Mouse (Mus musculus) c-Kit-positive CD71-positive TER-119-negative erythroid progenitor cells, embryonic 14.5 days (primary cell): ENCODE measurements around the gene Trip10.
A peak's percentile ranks its signal among the peaks of the same experiment; 100 is the strongest.

Experiments
- DNase-seq: peaks from one replicate; pipeline ENCODE4 v3.0.0-alpha.2; 2013; ENCODE audit warnings: low read depth

The Trip10 gene

GRCm38 (mm10) chr17:57234254-57234928 is 14.9 kb upstream of the Trip10 start:
- DNase-seq = no peak

DNA sequence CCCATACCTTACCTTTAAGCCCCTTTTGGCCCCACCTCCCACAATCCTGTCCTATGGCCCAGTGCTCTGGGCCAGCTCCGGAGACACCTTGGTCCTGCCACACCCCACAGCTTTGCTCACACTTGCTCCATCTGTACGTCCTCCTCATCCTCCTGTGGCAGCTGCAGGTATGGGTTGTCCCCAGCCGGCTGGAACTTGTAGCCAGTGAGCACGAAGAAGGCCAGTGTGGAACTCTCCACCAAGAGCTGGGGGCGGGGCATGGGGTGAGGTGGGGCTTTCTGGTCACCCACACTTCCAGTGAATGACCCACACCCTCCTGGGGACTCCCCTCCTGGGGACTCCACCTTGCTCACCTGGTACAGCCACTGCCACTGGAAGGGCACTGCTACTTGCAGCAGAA is 13.5 kb upstream of the Trip10 start:
- DNase-seq = no peak

- DNase-seq = no peak
These were observed 12.1 kb upstream of the Trip10 start for GRCm38 (mm10) chr17:57237181-57237580.

- DNase-seq = no peak
These were observed 5.4 kb upstream of the Trip10 start for GRCm38 (mm10) chr17:57243650-57244370.

- no peak for DNase-seq
These were observed 3.8 kb upstream of the Trip10 start for GRCm38 (mm10) chr17:57245311-57245929.

DNA sequence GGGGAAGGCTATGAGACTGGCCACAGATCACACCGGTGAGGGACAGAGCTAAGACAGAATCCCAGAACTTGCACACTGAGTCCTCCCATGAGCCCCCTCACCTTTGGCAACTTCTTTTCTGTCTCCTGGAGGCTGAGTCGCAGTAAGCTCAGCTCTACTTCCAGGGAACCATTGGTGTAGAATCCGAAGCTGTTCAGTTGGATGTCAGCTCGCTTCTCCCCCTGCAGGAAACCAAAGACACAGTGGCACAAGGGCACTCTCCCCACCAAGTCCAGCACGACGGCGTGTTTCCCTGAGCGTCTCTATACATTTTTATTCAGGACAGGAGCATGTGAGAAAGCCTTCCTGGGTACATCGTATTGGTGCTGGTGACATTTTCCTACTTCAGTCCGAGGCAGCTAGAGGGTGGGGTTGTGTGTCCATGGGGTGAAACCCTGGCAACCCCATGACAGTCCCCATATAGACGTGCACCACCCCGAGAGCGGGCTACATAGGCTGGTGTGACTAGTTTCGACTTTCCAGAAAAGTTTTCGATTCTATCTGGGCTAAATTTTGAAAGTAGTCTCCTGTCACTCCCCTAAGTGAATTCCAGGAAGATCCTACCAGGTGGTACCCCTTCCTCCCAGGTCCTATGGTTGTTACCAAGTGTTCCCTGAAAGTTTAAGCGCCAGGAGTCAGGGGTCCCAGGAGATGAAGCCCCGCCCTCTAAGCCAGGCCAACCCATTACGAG is 2.4 kb upstream of the Trip10 start:
- no peak for DNase-seq

DNA sequence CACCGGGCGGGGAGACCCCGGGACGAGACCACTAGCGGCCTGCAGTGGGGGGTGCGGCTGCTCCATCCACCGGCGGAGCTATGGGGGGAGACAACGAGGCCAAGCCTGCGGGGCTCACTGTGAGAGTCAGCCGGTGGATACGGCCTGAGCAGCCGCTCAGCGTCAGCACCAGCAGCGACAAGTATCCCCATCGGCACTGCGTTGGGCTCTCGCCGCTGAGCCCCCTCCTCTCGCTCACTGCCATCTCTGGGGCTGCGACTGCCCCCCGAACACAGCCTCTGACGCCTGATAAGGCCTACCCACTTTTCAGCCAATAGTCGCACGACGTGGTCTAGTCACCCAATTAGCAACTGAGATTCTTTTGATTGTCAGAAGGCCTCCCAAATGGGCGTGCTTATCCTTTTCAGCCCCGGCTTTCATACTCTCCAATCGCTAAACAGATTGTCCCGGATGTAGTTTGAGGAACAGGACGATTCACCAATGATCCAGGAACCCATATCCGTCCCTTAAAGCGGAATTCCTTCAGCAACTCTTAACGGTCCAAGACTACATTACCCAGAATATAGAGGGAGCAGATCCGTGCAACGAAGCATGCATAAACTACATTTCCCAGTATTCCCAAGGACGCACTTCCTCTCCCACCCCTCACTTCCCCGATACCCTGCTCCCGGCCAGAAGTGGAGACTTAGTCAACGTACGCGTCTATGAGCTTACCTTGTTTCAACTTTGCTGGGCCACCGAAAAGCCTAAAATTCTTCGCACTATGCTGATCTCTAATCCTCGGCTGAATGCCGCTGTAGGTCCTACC is 1.7 kb upstream of the Trip10 start:
- DNase-seq = peak; percentile 96

- peak; percentile 88 for DNase-seq
These were observed 1.0 kb upstream of the Trip10 start, which contains the start of gene Gpr108 for GRCm38 (mm10) chr17:57248201-57248699. TSS of gene Gpr108 (minus strand) at chr17:57248446.

DNA sequence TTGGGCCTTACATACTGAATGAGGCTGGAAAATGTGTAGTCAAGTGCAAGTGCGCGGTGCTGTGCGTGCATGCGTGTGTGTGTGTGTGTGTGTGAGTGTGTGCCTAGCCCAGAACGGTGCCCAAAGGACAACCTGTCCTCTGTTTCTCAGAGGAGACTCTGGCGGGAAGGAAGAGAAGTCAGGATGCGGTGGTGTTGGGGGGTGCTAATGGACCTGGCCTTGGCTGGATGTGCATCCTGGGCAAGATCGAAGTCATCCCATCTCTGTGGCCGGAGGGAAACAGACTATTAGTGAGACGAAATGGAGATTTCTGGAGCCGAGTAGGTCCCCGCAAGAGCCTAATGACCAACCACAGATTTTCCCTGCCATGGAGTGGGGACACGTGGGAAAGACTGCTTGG is 484 bp upstream of the Trip10 start:
- no peak for DNase-seq

GRCm38 (mm10) chr17:57250461-57251160 is 1.4 kb downstream of the Trip10 start:
- DNase-seq = no peak

DNA sequence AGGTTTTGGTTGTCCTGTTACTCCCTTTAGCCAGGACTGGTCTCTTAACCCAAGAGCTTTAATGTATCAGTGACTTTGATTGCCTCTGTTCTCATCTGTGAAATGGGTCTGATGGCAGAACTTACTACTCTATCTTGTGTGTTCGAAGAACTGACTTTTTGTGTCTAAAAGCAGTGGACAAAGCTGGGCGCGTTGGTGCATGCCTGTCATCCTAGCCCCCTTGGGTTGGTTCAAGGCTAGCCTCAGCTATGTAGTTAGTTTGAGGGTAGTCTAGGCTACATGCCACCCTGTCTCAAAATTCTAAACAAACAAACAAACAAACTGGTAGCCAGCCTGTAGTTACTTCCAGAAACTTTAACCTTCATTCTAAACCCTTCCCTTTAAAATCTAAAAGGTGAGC is 2.2 kb downstream of the Trip10 start:
- no peak for DNase-seq

- no peak for DNase-seq
These were observed 4.1 kb downstream of the Trip10 start for GRCm38 (mm10) chr17:57253306-57253705.

DNA sequence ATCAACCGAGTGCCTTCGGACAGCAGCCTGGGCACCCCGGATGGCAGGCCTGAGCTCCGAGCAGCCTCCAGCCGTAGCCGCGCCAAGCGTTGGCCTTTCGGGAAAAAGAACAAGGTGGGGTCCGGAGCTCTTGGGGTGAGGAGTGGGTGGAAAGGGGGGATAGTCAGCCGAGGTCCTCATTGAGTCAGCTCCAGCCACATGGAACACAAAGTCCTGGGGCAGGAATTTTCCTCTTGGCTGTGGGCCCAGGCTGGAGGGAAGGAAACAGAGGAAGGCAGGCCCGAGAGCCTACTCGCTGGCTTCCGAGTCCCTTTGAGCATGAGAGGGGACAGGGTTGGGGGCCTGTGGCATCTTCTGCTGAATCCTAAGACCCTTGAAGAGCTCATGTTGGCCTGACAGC is 6.1 kb downstream of the Trip10 start:
- DNase-seq = no peak

DNA sequence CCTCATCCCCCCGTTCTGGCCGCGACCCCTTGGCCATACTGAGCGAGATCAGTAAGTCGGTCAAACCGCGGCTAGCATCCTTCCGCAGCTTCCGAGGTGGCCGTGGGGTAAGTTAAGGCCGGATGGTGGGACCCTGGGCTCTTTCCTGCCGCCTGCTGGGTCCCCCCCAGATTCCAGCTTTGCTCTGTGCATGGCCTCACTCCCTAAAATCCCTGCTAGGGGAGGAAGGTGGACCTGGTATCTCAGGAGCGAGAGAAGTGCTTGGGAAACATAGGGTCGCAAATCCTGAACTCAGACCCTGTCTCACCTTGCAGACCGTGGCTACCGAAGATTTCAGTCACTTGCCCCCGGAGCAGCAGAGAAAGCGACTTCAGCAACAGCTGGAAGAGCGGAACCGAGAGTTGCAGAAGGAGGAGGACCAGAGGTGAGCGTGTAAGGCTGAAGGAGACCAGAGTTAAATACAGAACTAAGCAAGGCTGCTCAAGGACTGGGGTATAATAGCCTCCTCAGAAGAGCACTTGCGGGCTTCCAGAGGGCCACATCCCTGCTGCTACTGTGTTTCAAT is 7.7 kb downstream of the Trip10 start:
- DNase-seq = no peak

- DNase-seq = no peak
These were observed 8.9 kb downstream of the Trip10 start for GRCm38 (mm10) chr17:57258191-57258590.

DNA sequence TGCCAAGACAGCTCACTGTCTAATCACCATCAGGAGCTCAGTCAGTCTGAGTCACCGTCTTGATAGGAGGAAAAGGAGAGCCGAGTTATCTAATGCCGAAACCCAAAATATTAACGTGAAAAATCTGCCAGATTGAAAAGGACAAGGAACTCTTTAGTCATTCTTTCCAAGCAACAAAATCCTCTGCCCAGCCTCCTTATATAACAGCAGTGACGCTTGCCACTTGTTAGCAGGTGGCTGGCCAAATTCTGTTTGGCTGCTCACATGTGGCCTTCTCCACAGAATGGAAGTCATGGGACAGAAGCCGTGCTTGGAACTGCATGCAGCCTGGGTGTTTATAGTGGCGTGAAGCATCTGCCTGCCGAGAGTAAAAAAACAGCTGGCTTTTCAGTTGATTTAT is 10.5 kb downstream of the Trip10 start:
- DNase-seq = no peak

- DNase-seq = no peak
These were observed 11.1 kb downstream of the Trip10 start for GRCm38 (mm10) chr17:57260351-57260750.

GRCm38 (mm10) chr17:57261286-57261685 is 12.0 kb downstream of the Trip10 start:
- no peak for DNase-seq

- no peak for DNase-seq
These were observed 12.5 kb downstream of the Trip10 start for GRCm38 (mm10) chr17:57261796-57262195.

- DNase-seq = no peak
These were observed 13.8 kb downstream of the Trip10 start for GRCm38 (mm10) chr17:57262901-57263550.
